Comparison of ENCODE assay signal across 30 mouse cellular contexts in genomic region chr2:173624667-173625066, GRCm38 (mm10). TPM values are rescaled to one million over a fixed set of nuclear protein-coding genes. Genes with fewer than 3 reads are reported as not detected.
DNase-seq lines count a peak whose midpoint lies in the region; ATAC-seq lines count a peak whose summit lies in the region.
"Had no signal": no experiment of that assay in that cellular context is flagged by ENCODE, and none has a peak within 500 bp of the region (broad histone marks: within the 10 kb centered on the region; RNA-seq: fewer than 3 reads in every experiment).

No protein-coding gene starts in this region.

- no peak overlapping the region for H3K4me3 ChIP-seq in limb, embryonic 15.5 days
- H3K4me3 ChIP-seq in midbrain, embryonic 10.5 days = no peak overlapping the region
- H3K4me3 ChIP-seq: embryonic facial prominence, embryonic 13.5 days; forebrain, embryonic 15.5 days; heart, embryonic 12.5 days; hindbrain, embryonic 12.5 days; left cerebral cortex, adult 2 months; liver, embryonic 12.5 days; lung, embryonic 15.5 days; midbrain, embryonic 15.5 days; myocyte; stomach, embryonic 15.5 days had no signal

- H3K36me3 ChIP-seq in limb, embryonic 15.5 days = peaks cover 6% of the 10 kb centered on the region; the same call in 1 of the 2 replicates
- H3K36me3 ChIP-seq in midbrain, embryonic 10.5 days = no peaks in the 10 kb centered on the region
- H3K36me3 ChIP-seq: embryonic facial prominence, embryonic 13.5 days; forebrain, embryonic 15.5 days; heart, embryonic 12.5 days; hindbrain, embryonic 12.5 days; liver, embryonic 12.5 days; lung, embryonic 15.5 days; midbrain, embryonic 15.5 days; stomach, embryonic 15.5 days had no signal

- peak; percentile 10 for DNase-seq in lung, postnatal 25 days (ENCODE audit: low spot score)
- DNase-seq in lung, postnatal 10 days = no peak
- DNase-seq in thymus, postnatal 25 days = peak; percentile 28
- DNase-seq in layer of hippocampus, adult 18-20 months (ENCODE audit: low spot score in 2 of 2) = no peak
- DNase-seq in midbrain, embryonic 10.5 days (ENCODE audit: low spot score) = no peak
- DNase-seq: adrenal gland, adult 8-10 months; cerebellum, adult 8-10 months; gastrocnemius, postnatal 25 days; heart, postnatal 14 days; kidney, adult 2 months; kidney, postnatal 36 days; layer of hippocampus, adult 9-11 months; left cerebral cortex, postnatal 4 days had no signal

- no peaks in the 10 kb centered on the region for H3K27me3 ChIP-seq in limb, embryonic 15.5 days
- H3K27me3 ChIP-seq in midbrain, embryonic 10.5 days (ENCODE audit: low read depth, poor library complexity, severe bottlenecking) = no peaks in the 10 kb centered on the region
- H3K27me3 ChIP-seq: embryonic facial prominence, embryonic 13.5 days; forebrain, embryonic 15.5 days; heart, embryonic 12.5 days; hindbrain, embryonic 12.5 days; liver, embryonic 12.5 days; lung, embryonic 15.5 days; midbrain, embryonic 15.5 days; Patski; stomach, embryonic 15.5 days had no signal

- H3K27ac ChIP-seq in limb, embryonic 15.5 days = 0 out of 2 replicates have a peak overlapping the region, but pooled peaks have one; percentile 33
- no peak overlapping the region for H3K27ac ChIP-seq in midbrain, embryonic 10.5 days (replicated peaks)
- H3K27ac ChIP-seq: embryonic facial prominence, embryonic 13.5 days; forebrain, embryonic 15.5 days; hindbrain, embryonic 12.5 days; left cerebral cortex, adult 2 months; liver, embryonic 12.5 days; lung, embryonic 15.5 days; midbrain, embryonic 15.5 days; stomach, embryonic 15.5 days had no signal

- ATAC-seq in common myeloid progenitor, adult 5-6 weeks (replicated peaks; ENCODE audit: low read depth, poor library complexity, severe bottlenecking) = peak; percentile 77
- no peak for ATAC-seq in limb, embryonic 15.5 days (ENCODE audit: insufficient number of reproducible peaks, low FRiP score, low TSS enrichment, low read depth)
- ATAC-seq: forebrain, embryonic 15.5 days; inflammation-experienced regulatory T-cells, adult 6 months; liver, embryonic 12.5 days; midbrain, embryonic 15.5 days; Patski had no signal

- 45% methylated on average over 7 of the region's 7 CpGs for WGBS in limb, embryonic 15.5 days
- 76% methylated on average over 7 of the region's 7 CpGs for WGBS in midbrain, embryonic 10.5 days

- no peak overlapping the region for H3K9ac ChIP-seq in limb, embryonic 15.5 days
- H3K9ac ChIP-seq: embryonic facial prominence, embryonic 13.5 days; forebrain, embryonic 15.5 days; heart, embryonic 12.5 days; hindbrain, embryonic 12.5 days; liver, embryonic 12.5 days; lung, embryonic 15.5 days; midbrain, embryonic 15.5 days; stomach, embryonic 15.5 days had no signal

- H3K4me1 ChIP-seq in limb, embryonic 15.5 days = peaks cover 19% of the 10 kb centered on the region
- H3K4me1 ChIP-seq in midbrain, embryonic 10.5 days = peaks cover 8% of the 10 kb centered on the region
- H3K4me1 ChIP-seq: forebrain, embryonic 15.5 days; liver, embryonic 12.5 days had no signal

- no peaks in the 10 kb centered on the region for H3K9me3 ChIP-seq in limb, embryonic 15.5 days
- H3K9me3 ChIP-seq in midbrain, embryonic 10.5 days (replicated peaks) = no peaks in the 10 kb centered on the region
- H3K9me3 ChIP-seq: embryonic facial prominence, embryonic 13.5 days; forebrain, embryonic 15.5 days; heart, embryonic 12.5 days; hindbrain, embryonic 12.5 days; liver, embryonic 12.5 days; lung, embryonic 15.5 days; midbrain, embryonic 15.5 days; stomach, embryonic 15.5 days had no signal

- H3K4me2 ChIP-seq in limb, embryonic 15.5 days = no peak overlapping the region
- H3K4me2 ChIP-seq: embryonic facial prominence, embryonic 13.5 days; forebrain, embryonic 15.5 days; heart, embryonic 12.5 days; hindbrain, embryonic 12.5 days; liver, embryonic 12.5 days; lung, embryonic 15.5 days; midbrain, embryonic 15.5 days; stomach, embryonic 15.5 days had no signal

RNA-seq across cellular contexts. Expression of gene Rab22a, which starts 34.9 kb away (rescaled TPM):
- total RNA-seq in common myeloid progenitor, adult 5-6 weeks (2017) = 8.4 and 8.8 TPM in 2 replicates
- polyA plus RNA-seq in limb, embryonic 15.5 days (2015; fragmentation: Nextera tagmentation; extraction: Ambion mirVana) = 43.0 and 45.5 TPM in 2 replicates
- 10 to 100 TPM; 24.2 to 29.8 TPM for total RNA-seq in layer of hippocampus, adult 18-20 months (2021)
- 24.0 and 27.7 TPM in 2 replicates for polyA plus RNA-seq in midbrain, embryonic 10.5 days (2016; fragmentation: Nextera tagmentation; extraction: Ambion mirVana)

RNA-seq across cellular contexts. Expression of gene Ankrd60, which starts 46.5 kb away (rescaled TPM):
- not detected in 2 replicates for total RNA-seq in common myeloid progenitor, adult 5-6 weeks (2017)
- not detected in 2 replicates for polyA plus RNA-seq in limb, embryonic 15.5 days (2015; fragmentation: Nextera tagmentation; extraction: Ambion mirVana)
- total RNA-seq in layer of hippocampus, adult 18-20 months (2021) = not detected
- polyA plus RNA-seq in midbrain, embryonic 10.5 days (2016; fragmentation: Nextera tagmentation; extraction: Ambion mirVana) = not detected in 2 replicates
- total RNA-seq: adrenal gland, adult 8-10 months; ES-E14; gastrocnemius, postnatal 25 days; heart, postnatal 14 days; left cerebral cortex, adult 2 months; left cerebral cortex, postnatal 4 days had no signal
- polyA plus RNA-seq: embryonic facial prominence, embryonic 13.5 days; forebrain, embryonic 15.5 days; heart, embryonic 12.5 days; hindbrain, embryonic 12.5 days; inflammation-experienced regulatory T-cells, adult 6 months; liver, embryonic 12.5 days; lung, embryonic 15.5 days; midbrain, embryonic 15.5 days; myocyte; neural tube, embryonic 14.5 days; Patski; spleen, adult 2 months; stomach, embryonic 15.5 days had no signal

Comparison
In these comparisons a context has a peak if more than half of its experiments do, and no peak if none do; other contexts are left out.
1. DNase-seq: peak in lung, postnatal 25 days (single experiment) and thymus, postnatal 25 days (single experiment); none in lung, postnatal 10 days (single experiment), layer of hippocampus, adult 18-20 months (0 of 2) and midbrain, embryonic 10.5 days (single experiment).